Comparison of ENCODE assay signal across 11 mouse cellular contexts in genomic region chr10:55813966-55814365, GRCm38 (mm10).
A peak's percentile ranks its signal among the peaks of the same experiment; 100 is the strongest.
DNase-seq lines count a peak whose midpoint lies in the region.
"Had no signal": no experiment of that assay in that cellular context is flagged by ENCODE, and none has a peak within 500 bp of the region (broad histone marks: within the 10 kb centered on the region; RNA-seq: fewer than 3 reads in every experiment).

No protein-coding gene starts in this region.

- DNase-seq in kidney, postnatal 10 days: peak; percentile 56
- DNase-seq in kidney, adult 11 months: no peak
- peak; percentile 7 for DNase-seq in A20 (ENCODE audit: low read depth, low spot score)
- DNase-seq in NIH3T3 (ENCODE audit: low read depth): peak; percentile 41
- DNase-seq in hindlimb bud, embryonic 11.5 days (ENCODE audit: extremely low spot score, low read depth, low spot score): peak; percentile 24
- DNase-seq in T-cell, adult 2 months (ENCODE audit: low spot score): no peak
- no peak for DNase-seq in c-Kit-positive CD71-positive TER-119-positive erythroid progenitor cells, embryonic 14.5 days (ENCODE audit: low spot score)
- DNase-seq: cerebellum, adult 11-12 months; gastrocnemius, adult 2 months; spleen, adult 18-20 months; thymus, adult 18-20 months had no signal

Comparison
In these comparisons a context has a peak if more than half of its experiments do, and no peak if none do; other contexts are left out.
1. DNase-seq: peak in kidney, postnatal 10 days (single experiment), A20 (single experiment), NIH3T3 (single experiment) and hindlimb bud, embryonic 11.5 days (single experiment); none in kidney, adult 11 months (single experiment), T-cell, adult 2 months (single experiment) and c-Kit-positive CD71-positive TER-119-positive erythroid progenitor cells, embryonic 14.5 days (single experiment).